Mouse (Mus musculus) lung, embryonic 14.5 days (tissue): ENCODE measurements around the gene Kng1. TPM values are rescaled to one million over a fixed set of nuclear protein-coding genes. Genes with fewer than 3 reads are reported as not detected.
"Not testable (repeated sequence)": the region's sequence is repeated elsewhere in the genome, so short reads cannot be mapped to it uniquely, and the experiment has no call there.

Experiments used
- ATAC-seq: fragments of 200-750 bp; cut with Nextera tagmentation; 2 replicates; pipeline ENCODE4 v1.8.0; 2017; ENCODE audit warnings: mild to moderate bottlenecking, moderate TSS enrichment, moderate library complexity; ENCODE audit not compliant: insufficient read depth
- DNase-seq: peaks from one replicate; pipeline ENCODE4 v3.0.0-alpha.2; 2015
- H3K27ac ChIP-seq: fragments of 300-500 bp; sonication (generic); 2 replicates; pipeline ENCODE4 v1.5.1; 2014; ENCODE audit warnings: low read depth, mild to moderate bottlenecking, moderate library complexity
- H3K27me3 ChIP-seq: fragments of 300-500 bp; sonication (generic); 2 replicates; pipeline ENCODE4 v1.6.1; 2014; ENCODE audit warnings: low read length, control low read depth; ENCODE audit not compliant: insufficient read depth
- H3K36me3 ChIP-seq: fragments of 300-500 bp; sonication (generic); 2 replicates; pipeline ENCODE4 v1.6.1; 2014; ENCODE audit warnings: control low read depth; ENCODE audit not compliant: insufficient read depth
- H3K4me1 ChIP-seq: fragments of 300-500 bp; sonication (generic); 2 replicates; pipeline ENCODE4 v1.6.1; 2014; ENCODE audit warnings: antibody characterized with exemption, control low read depth; ENCODE audit not compliant: insufficient read depth
- H3K4me2 ChIP-seq: fragments of 300-500 bp; sonication (generic); 2 replicates; pipeline ENCODE4 v1.6.1; 2014; ENCODE audit warnings: mild to moderate bottlenecking
- H3K4me3 ChIP-seq: fragments of 300-500 bp; sonication (generic); 2 replicates; pipeline ENCODE4 v1.5.1; 2014; ENCODE audit warnings: low read depth, low read length
- H3K9ac ChIP-seq: fragments of 300-500 bp; sonication (generic); 2 replicates; pipeline ENCODE4 v1.6.1; 2014
- H3K9me3 ChIP-seq: fragments of 300-500 bp; sonication (generic); 2 replicates; pipeline ENCODE4 v1.6.1; 2016; ENCODE audit warnings: low read depth, low read length, control low read depth
- CTCF ChIP-seq: IDR thresholded peaks from 2 replicates; pipeline ENCODE4 v1.5.1; 2016; ENCODE audit warnings: antibody characterized with exemption, low read depth
- WGBS: fragments of 180-500 bp; shearing (Covaris S2); extraction: QIAGEN DNeasy Blood & Tissue Kit; methylation state at CpG from one replicate; pipeline ENCODE4 v1.1.7; 2014; 5-methylcytosine and 5-hydroxymethylcytosine counted together
- polyA plus RNA-seq: library from polyadenylated mRNA; unstranded; fragments of >200 nt; fragmentation: Nextera tagmentation; extraction: Ambion mirVana; gene quantifications from 2 replicates; pipeline ENCODE4 v1.2.1, GENCODE M21; 2014

Kng1 gene
- 0.22 and 0.32 TPM in 2 replicates for polyA plus RNA-seq

GRCm38 (mm10) chr16:23057668-23058447, at the start of gene Kng1:
Gene Kng1, plus strand, starts transcription at chr16:23057865.
- H3K27ac ChIP-seq, DNase-seq: not testable (repeated sequence)
- WGBS = 84% methylated on average over 1 of the region's 1 CpGs

GRCm38 (mm10) chr16:23013786-23014185, 43.9 kb upstream of the Kng1 start:
- not testable (repeated sequence) for H3K9me3 ChIP-seq, H3K4me1 ChIP-seq, H3K36me3 ChIP-seq, H3K4me2 ChIP-seq, H3K4me3 ChIP-seq, H3K27ac ChIP-seq, DNase-seq, H3K9ac ChIP-seq, H3K27me3 ChIP-seq, ATAC-seq
- whole genome bisulfite sequencing = 72% methylated on average over 2 of the region's 2 CpGs

More at GRCm38 (mm10) chr16:23057668-23058447, at the start of gene Kng1:
- H3K9me3 ChIP-seq, H3K9ac ChIP-seq, H3K36me3 ChIP-seq, H3K27me3 ChIP-seq, H3K4me3 ChIP-seq, ATAC-seq, H3K4me1 ChIP-seq, H3K4me2 ChIP-seq: not testable (repeated sequence)

- H3K27me3 ChIP-seq, H3K9ac ChIP-seq, H3K4me2 ChIP-seq, H3K36me3 ChIP-seq, H3K27ac ChIP-seq, DNase-seq, H3K4me1 ChIP-seq, H3K4me3 ChIP-seq, ATAC-seq, H3K9me3 ChIP-seq: not testable (repeated sequence)
- WGBS = 87% methylated on average over 8 of the region's 8 CpGs
These were observed 43.0 kb upstream of the Kng1 start for GRCm38 (mm10) chr16:23014645-23015044.

- not testable (repeated sequence) for ATAC-seq, H3K27me3 ChIP-seq, H3K27ac ChIP-seq, H3K9me3 ChIP-seq, H3K4me3 ChIP-seq, H3K4me1 ChIP-seq, H3K36me3 ChIP-seq, DNase-seq, H3K4me2 ChIP-seq, H3K9ac ChIP-seq
- WGBS = 40% methylated on average over 1 of the region's 1 CpGs
These were observed 37.1 kb upstream of the Kng1 start for GRCm38 (mm10) chr16:23020571-23020970.

- Histone ChIP-seq H3K4me1 (no peaks in the 10 kb centered on the region), H3K9ac (no peak overlapping the region), H3K4me2 (no peak overlapping the region), H3K4me3 (no peak overlapping the region), H3K9me3 (no peaks in the 10 kb centered on the region), H3K36me3 (no peaks in the 10 kb centered on the region), H3K27me3 (no peaks in the 10 kb centered on the region), H3K27ac (no peak overlapping the region)
- 55% methylated on average over 6 of the region's 6 CpGs for whole genome bisulfite sequencing
- DNase-seq (no peak), ATAC-seq (no peak)
- no peak for TF ChIP-seq CTCF
These were observed 32.6 kb upstream of the Kng1 start for GRCm38 (mm10) chr16:23025111-23025510.

GRCm38 (mm10) chr16:23026582-23026981, 31.1 kb upstream of the Kng1 start:
- DNase-seq (no peak), ATAC-seq (no peak)

GRCm38 (mm10) chr16:23027341-23027740, 30.3 kb upstream of the Kng1 start:
- DNase-seq, H3K4me1 ChIP-seq, H3K4me2 ChIP-seq, H3K9ac ChIP-seq, H3K36me3 ChIP-seq, H3K4me3 ChIP-seq, H3K9me3 ChIP-seq, ATAC-seq, H3K27ac ChIP-seq, H3K27me3 ChIP-seq: not testable (repeated sequence)
- WGBS = 50% methylated on average over 3 of the region's 3 CpGs

More at GRCm38 (mm10) chr16:23026582-23026981, 31.1 kb upstream of the Kng1 start:
- Histone ChIP-seq H3K9ac (no peak overlapping the region), H3K4me3 (no peak overlapping the region), H3K27ac (no peak overlapping the region), H3K9me3 (no peaks in the 10 kb centered on the region), H3K4me2 (no peak overlapping the region), H3K27me3 (no peaks in the 10 kb centered on the region), H3K4me1 (no peaks in the 10 kb centered on the region), H3K36me3 (no peaks in the 10 kb centered on the region)
- TF ChIP-seq CTCF = no peak

GRCm38 (mm10) chr16:23028966-23029600, 28.6 kb upstream of the Kng1 start, which contains the start of gene Kng2:
Gene Kng2, minus strand, starts transcription at chr16:23029482.
- not testable (repeated sequence) for H3K27ac ChIP-seq, H3K27me3 ChIP-seq, H3K36me3 ChIP-seq, H3K4me1 ChIP-seq, ATAC-seq, H3K4me2 ChIP-seq, H3K4me3 ChIP-seq, H3K9me3 ChIP-seq, DNase-seq, H3K9ac ChIP-seq
- WGBS = 75% methylated on average over 3 of the region's 3 CpGs
